Mouse (Mus musculus): ENCODE measurements around the gene Siae. TPM values are rescaled to one million over a fixed set of nuclear protein-coding genes. Genes with fewer than 3 reads are reported as not detected.

Gene Siae
- polyA plus RNA-seq, 1 experiment from 2014 or later = 5.0 TPM

DNA sequence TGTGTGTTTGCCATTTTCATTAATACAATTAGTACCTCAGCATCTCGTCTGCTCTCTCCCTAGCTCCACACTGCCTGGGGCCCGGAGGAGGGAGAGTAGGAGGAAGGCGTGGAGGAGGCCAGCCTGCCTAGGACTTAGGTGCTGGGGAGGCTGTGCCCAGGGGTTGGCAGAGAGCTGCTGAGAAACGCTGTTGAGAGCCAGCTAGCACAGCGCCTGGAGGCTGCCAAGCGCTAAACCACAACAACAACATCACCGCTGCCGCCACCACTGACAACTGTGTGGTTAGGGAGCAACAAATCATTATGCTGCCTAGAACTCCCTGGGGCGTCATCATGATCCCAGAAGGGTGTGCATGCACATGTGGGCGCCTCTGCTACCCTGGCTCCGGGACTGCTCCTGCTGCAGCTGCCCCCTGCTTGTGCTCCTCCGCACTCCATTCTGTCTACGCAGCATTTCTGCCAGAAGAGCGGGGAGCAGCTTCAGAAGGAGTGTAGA lies 21.0 kb downstream of the Siae start:
- DNase-seq (ENCODE audit: low spot score) (peak; percentile 38), ATAC-seq (ENCODE audit: insufficient number of reproducible peaks, low FRiP score, low TSS enrichment, low read depth) (no peak)
- H3K9ac ChIP-seq (ENCODE audit: low read length) = peak overlapping the region; percentile 27
- H3K27me3 ChIP-seq (ENCODE audit: control insufficient read depth, insufficient read depth, low read length) = no peaks in the 10 kb centered on the region
- no peak overlapping the region for H3K4me3 ChIP-seq (ENCODE audit: low read depth, low read length)
- peaks cover 4% of the 10 kb centered on the region; the same call in 1 of the 2 replicates for H3K4me1 ChIP-seq (ENCODE audit: control insufficient read depth, insufficient read depth, low read length)
- H3K4me2 ChIP-seq (ENCODE audit: low read depth, severe bottlenecking) = peak overlapping the region; percentile 29; the same call in 1 of the 2 replicates
- no peaks in the 10 kb centered on the region for H3K36me3 ChIP-seq (ENCODE audit: control insufficient read depth, insufficient read depth, low read length)
- no peaks in the 10 kb centered on the region for H3K9me3 ChIP-seq (ENCODE audit: control insufficient read depth, low read length)
- H3K27ac ChIP-seq (replicated peaks; ENCODE audit: low read depth, low read length) = no peak overlapping the region
- 24% methylated on average over 14 of the region's 14 CpGs for WGBS

DNA sequence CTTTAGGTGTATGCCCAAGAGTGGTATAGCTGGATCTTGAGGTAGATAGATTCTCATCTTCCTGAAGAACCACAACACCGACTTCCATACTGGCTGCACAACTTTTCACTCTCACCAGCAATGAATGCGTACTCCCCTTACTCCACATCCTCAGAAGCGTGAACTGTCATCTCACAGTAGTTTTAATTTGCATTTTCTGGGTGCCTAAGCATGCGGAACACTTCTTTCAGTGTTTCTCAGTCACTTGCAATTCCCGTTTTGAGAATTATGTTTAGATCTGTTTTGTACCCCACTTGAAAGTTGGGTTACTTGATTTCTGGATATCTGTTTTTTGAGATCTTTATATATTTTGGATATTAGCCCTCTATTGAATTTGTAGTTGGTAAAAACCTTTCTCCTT lies 28.1 kb downstream of the Siae start:
- Histone ChIP-seq H3K4me2 (ENCODE audit: low read depth, severe bottlenecking) (no peak overlapping the region), H3K9ac (ENCODE audit: low read length) (no peak overlapping the region), H3K4me3 (ENCODE audit: low read depth, low read length) (no peak overlapping the region), H3K36me3 (ENCODE audit: control insufficient read depth, insufficient read depth, low read length) (no peaks in the 10 kb centered on the region), H3K9me3 (ENCODE audit: control insufficient read depth, low read length) (no peaks in the 10 kb centered on the region), H3K4me1 (ENCODE audit: control insufficient read depth, insufficient read depth, low read length) (no peaks in the 10 kb centered on the region), H3K27ac (replicated peaks; ENCODE audit: low read depth, low read length) (no peak overlapping the region), H3K27me3 (ENCODE audit: control insufficient read depth, insufficient read depth, low read length) (no peaks in the 10 kb centered on the region)
- no peak for DNase-seq (ENCODE audit: low spot score)
- ATAC-seq (ENCODE audit: insufficient number of reproducible peaks, low FRiP score, low TSS enrichment, low read depth) = no peak
- 87% methylated on average over 5 of the region's 5 CpGs for WGBS

- 84% methylated on average over 4 of the region's 4 CpGs for WGBS
- H3K27ac ChIP-seq (replicated peaks; ENCODE audit: low read depth, low read length) = no peak overlapping the region
- no peaks in the 10 kb centered on the region for H3K27me3 ChIP-seq (ENCODE audit: control insufficient read depth, insufficient read depth, low read length)
- H3K4me2 ChIP-seq (ENCODE audit: low read depth, severe bottlenecking) = no peak overlapping the region
- no peak overlapping the region for H3K9ac ChIP-seq (ENCODE audit: low read length)
- ATAC-seq (ENCODE audit: insufficient number of reproducible peaks, low FRiP score, low TSS enrichment, low read depth) = no peak
- no peaks in the 10 kb centered on the region for H3K36me3 ChIP-seq (ENCODE audit: control insufficient read depth, insufficient read depth, low read length)
- no peak overlapping the region for H3K4me3 ChIP-seq (ENCODE audit: low read depth, low read length)
- no peaks in the 10 kb centered on the region for H3K4me1 ChIP-seq (ENCODE audit: control insufficient read depth, insufficient read depth, low read length)
- DNase-seq (ENCODE audit: low spot score) = no peak
- no peaks in the 10 kb centered on the region for H3K9me3 ChIP-seq (ENCODE audit: control insufficient read depth, low read length)
These were observed 31.2 kb downstream of the Siae start for GRCm38 (mm10) chr9:37586718-37587117.

DNA sequence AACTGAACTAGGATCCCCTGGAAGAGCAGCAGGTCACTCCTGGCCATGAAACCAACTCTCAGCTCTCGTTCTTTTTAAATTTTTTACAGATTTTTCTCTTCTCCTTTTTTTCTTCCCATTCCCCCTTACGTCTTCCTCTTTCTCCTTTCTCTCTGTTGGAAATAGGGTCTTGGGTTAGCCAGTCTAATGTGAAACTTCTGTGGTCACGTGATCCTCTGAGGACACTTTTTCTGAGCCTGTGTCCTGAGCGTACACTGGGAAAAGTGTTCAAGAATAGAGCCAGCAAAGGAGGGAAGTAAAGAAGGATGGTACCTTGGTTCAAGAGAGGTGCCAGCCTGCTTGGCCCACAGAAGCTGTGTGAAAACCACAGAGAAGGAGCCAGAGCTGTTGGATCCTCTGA lies 34.9 kb downstream of the Siae start:
- 92% methylated on average over 4 of the region's 4 CpGs for WGBS
- H3K4me3 ChIP-seq (ENCODE audit: low read depth, low read length) = no peak overlapping the region
- H3K27ac ChIP-seq (replicated peaks; ENCODE audit: low read depth, low read length) = no peak overlapping the region
- no peak overlapping the region for H3K9ac ChIP-seq (ENCODE audit: low read length)
- H3K36me3 ChIP-seq (ENCODE audit: control insufficient read depth, insufficient read depth, low read length) = no peaks in the 10 kb centered on the region
- no peaks in the 10 kb centered on the region for H3K27me3 ChIP-seq (ENCODE audit: control insufficient read depth, insufficient read depth, low read length)
- DNase-seq (ENCODE audit: low spot score) (no peak), ATAC-seq (ENCODE audit: insufficient number of reproducible peaks, low FRiP score, low TSS enrichment, low read depth) (no peak)
- H3K4me2 ChIP-seq (ENCODE audit: low read depth, severe bottlenecking) = no peak overlapping the region
- H3K4me1 ChIP-seq (ENCODE audit: control insufficient read depth, insufficient read depth, low read length) = no peaks in the 10 kb centered on the region
- no peaks in the 10 kb centered on the region for H3K9me3 ChIP-seq (ENCODE audit: control insufficient read depth, low read length)

DNA sequence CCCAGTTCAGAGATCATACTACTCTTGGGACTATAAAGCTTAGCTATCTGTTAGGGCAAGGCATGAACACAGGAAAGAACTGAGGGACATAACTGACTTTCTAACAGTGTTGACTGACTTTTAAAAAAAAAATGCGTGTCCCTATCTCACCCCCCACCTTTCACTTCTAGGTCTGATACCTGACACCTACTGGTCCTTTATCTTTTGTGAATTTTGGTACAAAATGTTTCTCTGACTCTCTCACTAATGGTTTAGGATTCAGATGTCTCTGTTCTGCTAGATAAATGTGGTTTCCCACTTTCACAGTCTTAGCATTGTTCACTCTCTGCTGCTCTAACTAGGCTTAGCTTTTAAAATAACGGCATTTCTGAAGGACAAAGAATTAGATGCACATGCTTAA lies 36.5 kb downstream of the Siae start:
- DNase-seq (ENCODE audit: low spot score) = no peak
- H3K9me3 ChIP-seq (ENCODE audit: control insufficient read depth, low read length) = no peaks in the 10 kb centered on the region
- WGBS = 83% methylated on average over 2 of the region's 2 CpGs

DNA sequence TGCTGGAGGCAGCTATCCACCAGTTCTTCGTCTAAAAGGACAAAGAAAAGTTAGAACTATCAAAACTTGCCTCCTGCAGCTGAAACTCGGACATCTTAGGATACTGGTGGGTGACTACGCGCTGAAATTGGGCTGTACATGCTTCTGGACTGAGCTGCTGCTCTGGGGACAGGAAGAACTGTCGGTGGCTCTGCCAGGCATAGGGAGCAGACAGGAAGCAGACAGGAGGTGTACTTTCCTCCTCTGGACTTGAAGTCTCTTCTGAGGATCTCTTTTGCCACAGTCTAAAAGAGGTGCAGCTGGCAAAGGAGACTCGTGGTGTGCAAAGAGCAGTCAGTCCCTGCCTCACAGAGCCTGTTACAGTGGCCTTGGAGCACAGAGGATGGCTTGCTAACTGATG lies 37.1 kb downstream of the Siae start:
- 66% methylated on average over 6 of the region's 6 CpGs for WGBS
- no peak overlapping the region for H3K4me3 ChIP-seq (ENCODE audit: low read depth, low read length)
- H3K4me1 ChIP-seq (ENCODE audit: control insufficient read depth, insufficient read depth, low read length) = no peaks in the 10 kb centered on the region
- H3K27me3 ChIP-seq (ENCODE audit: control insufficient read depth, insufficient read depth, low read length) = no peaks in the 10 kb centered on the region
- ATAC-seq (ENCODE audit: insufficient number of reproducible peaks, low FRiP score, low TSS enrichment, low read depth) = no peak
- no peak for DNase-seq (ENCODE audit: low spot score)
- H3K9ac ChIP-seq (ENCODE audit: low read length) = no peak overlapping the region
- no peak overlapping the region for H3K27ac ChIP-seq (replicated peaks; ENCODE audit: low read depth, low read length)
- no peaks in the 10 kb centered on the region for H3K36me3 ChIP-seq (ENCODE audit: control insufficient read depth, insufficient read depth, low read length)
- H3K9me3 ChIP-seq (ENCODE audit: control insufficient read depth, low read length) = no peaks in the 10 kb centered on the region
- no peak overlapping the region for H3K4me2 ChIP-seq (ENCODE audit: low read depth, severe bottlenecking)

More for the DNA sequence above, 36.5 kb downstream of the Siae start:
- no peaks in the 10 kb centered on the region for H3K27me3 ChIP-seq (ENCODE audit: control insufficient read depth, insufficient read depth, low read length)
- no peaks in the 10 kb centered on the region for H3K4me1 ChIP-seq (ENCODE audit: control insufficient read depth, insufficient read depth, low read length)
- no peaks in the 10 kb centered on the region for H3K36me3 ChIP-seq (ENCODE audit: control insufficient read depth, insufficient read depth, low read length)
- no peak overlapping the region for H3K4me3 ChIP-seq (ENCODE audit: low read depth, low read length)
- no peak overlapping the region for H3K27ac ChIP-seq (replicated peaks; ENCODE audit: low read depth, low read length)
- H3K4me2 ChIP-seq (ENCODE audit: low read depth, severe bottlenecking) = no peak overlapping the region
- ATAC-seq (ENCODE audit: insufficient number of reproducible peaks, low FRiP score, low TSS enrichment, low read depth) = no peak
- H3K9ac ChIP-seq (ENCODE audit: low read length) = no peak overlapping the region

DNA sequence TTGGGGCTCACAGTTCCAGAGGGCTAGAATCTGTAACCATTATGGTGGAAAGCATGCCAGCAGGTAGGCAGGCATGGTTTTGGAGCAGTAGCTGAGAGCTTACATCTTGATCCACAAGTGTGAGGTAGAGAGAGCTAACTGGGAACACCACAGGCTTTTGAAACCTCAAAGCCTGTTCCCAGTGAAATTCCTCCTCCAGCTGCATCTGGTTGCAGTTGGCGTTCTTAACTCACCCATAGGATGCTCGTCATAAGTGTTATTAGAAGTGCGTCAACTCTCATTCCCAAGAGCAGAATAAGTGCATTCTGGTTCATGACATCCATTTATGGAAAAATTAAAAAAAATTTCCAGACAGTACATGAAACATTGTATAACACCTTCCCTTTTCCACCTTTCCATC lies 38.2 kb downstream of the Siae start:
- Histone ChIP-seq H3K4me3 (ENCODE audit: low read depth, low read length) (no peak overlapping the region), H3K36me3 (ENCODE audit: control insufficient read depth, insufficient read depth, low read length) (no peaks in the 10 kb centered on the region), H3K27me3 (ENCODE audit: control insufficient read depth, insufficient read depth, low read length) (no peaks in the 10 kb centered on the region), H3K27ac (replicated peaks; ENCODE audit: low read depth, low read length) (no peak overlapping the region), H3K9me3 (ENCODE audit: control insufficient read depth, low read length) (no peaks in the 10 kb centered on the region), H3K9ac (ENCODE audit: low read length) (no peak overlapping the region), H3K4me1 (ENCODE audit: control insufficient read depth, insufficient read depth, low read length) (no peaks in the 10 kb centered on the region), H3K4me2 (ENCODE audit: low read depth, severe bottlenecking) (no peak overlapping the region)
- no peak for ATAC-seq (ENCODE audit: insufficient number of reproducible peaks, low FRiP score, low TSS enrichment, low read depth)
- no peak for DNase-seq (ENCODE audit: low spot score)
- 88% methylated on average over 3 of the region's 3 CpGs for WGBS

DNA sequence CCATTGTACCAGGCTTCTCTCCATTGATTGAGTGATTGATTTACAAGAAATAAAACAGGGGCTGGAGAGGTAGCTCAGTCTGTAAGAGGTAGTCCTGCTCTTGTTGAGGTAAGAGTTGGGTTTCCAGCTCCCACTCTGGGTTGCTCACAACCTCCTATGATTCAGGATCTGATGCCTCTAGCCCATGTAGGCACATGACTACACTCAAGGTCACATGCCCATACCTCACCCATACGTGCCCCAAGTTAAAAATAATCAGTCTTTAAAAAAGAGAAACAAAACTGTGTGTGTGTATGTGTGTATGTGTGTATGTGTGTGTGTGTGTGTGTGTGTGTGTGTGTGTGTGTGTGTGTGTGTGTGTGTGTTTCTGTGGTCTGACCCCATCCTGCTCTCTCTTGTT lies 40.1 kb downstream of the Siae start:
- no peak overlapping the region for H3K4me2 ChIP-seq (ENCODE audit: low read depth, severe bottlenecking)
- H3K36me3 ChIP-seq (ENCODE audit: control insufficient read depth, insufficient read depth, low read length) = no peaks in the 10 kb centered on the region
- no peak overlapping the region for H3K9ac ChIP-seq (ENCODE audit: low read length)
- H3K27me3 ChIP-seq (ENCODE audit: control insufficient read depth, insufficient read depth, low read length) = no peaks in the 10 kb centered on the region
- DNase-seq (ENCODE audit: low spot score) = no peak
- no peaks in the 10 kb centered on the region for H3K4me1 ChIP-seq (ENCODE audit: control insufficient read depth, insufficient read depth, low read length)
- WGBS = 80% methylated on average over 1 of the region's 1 CpGs
- no peak overlapping the region for H3K27ac ChIP-seq (replicated peaks; ENCODE audit: low read depth, low read length)
- ATAC-seq (ENCODE audit: insufficient number of reproducible peaks, low FRiP score, low TSS enrichment, low read depth) = no peak
- no peak overlapping the region for H3K4me3 ChIP-seq (ENCODE audit: low read depth, low read length)
- no peaks in the 10 kb centered on the region for H3K9me3 ChIP-seq (ENCODE audit: control insufficient read depth, low read length)

- no peak for DNase-seq (ENCODE audit: low spot score)
- no peak overlapping the region for H3K27ac ChIP-seq (replicated peaks; ENCODE audit: low read depth, low read length)
- H3K4me3 ChIP-seq (ENCODE audit: low read depth, low read length) = no peak overlapping the region
- H3K4me2 ChIP-seq (ENCODE audit: low read depth, severe bottlenecking) = no peak overlapping the region
- H3K4me1 ChIP-seq (ENCODE audit: control insufficient read depth, insufficient read depth, low read length) = no peaks in the 10 kb centered on the region
- H3K9ac ChIP-seq (ENCODE audit: low read length) = no peak overlapping the region
- no peak for ATAC-seq (ENCODE audit: insufficient number of reproducible peaks, low FRiP score, low TSS enrichment, low read depth)
- no peaks in the 10 kb centered on the region for H3K27me3 ChIP-seq (ENCODE audit: control insufficient read depth, insufficient read depth, low read length)
- no peaks in the 10 kb centered on the region for H3K9me3 ChIP-seq (ENCODE audit: control insufficient read depth, low read length)
- H3K36me3 ChIP-seq (ENCODE audit: control insufficient read depth, insufficient read depth, low read length) = no peaks in the 10 kb centered on the region
- 90% methylated on average over 2 of the region's 2 CpGs for WGBS
These were observed 43.1 kb downstream of the Siae start for GRCm38 (mm10) chr9:37598637-37599036.

All from limb, embryonic 11.5 days (tissue).